Mouse (Mus musculus) brain, embryonic 14.5 days (tissue): ENCODE measurements around the gene Il1rl2.

Experiments
- CTCF ChIP-seq: fragments of 200-500 bp; IDR thresholded peaks from 2 replicates; pipeline ENCODE4 v1.5.1; 2012; ENCODE audit warnings: inconsistent platforms, mild to moderate bottlenecking, moderate library complexity, borderline replicate concordance; ENCODE audit not compliant: insufficient read depth, insufficient read length; ENCODE audit errors: extremely low read depth
- POLR2A ChIP-seq: fragments of 200-500 bp; IDR thresholded peaks from 2 replicates; pipeline ENCODE4 v1.6.1; 2012; ENCODE audit warnings: mild to moderate bottlenecking, inconsistent platforms, borderline replicate concordance; ENCODE audit not compliant: poor library complexity, insufficient read depth, insufficient read length, severe bottlenecking; ENCODE audit errors: extremely low read depth

GRCm38 (mm10) chr1:40355904-40356521, 31.6 kb downstream of the Il1rl2 start:
- TF ChIP-seq POLR2A: no peak
- no peak for TF ChIP-seq CTCF
